ENCODE assay signal across 18 mouse cellular contexts in genomic region chr3:72825618-72826017, GRCm38 (mm10).
"Had no signal": no experiment of that assay in that cellular context is flagged by ENCODE, and none has a peak within 500 bp of the region (broad histone marks: within the 10 kb centered on the region; RNA-seq: fewer than 3 reads in every experiment).

No protein-coding gene starts in this region.

- ATAC-seq: midbrain, embryonic 13.5 days; midbrain, embryonic 16.5 days had no signal

- H3K4me1 ChIP-seq: midbrain, embryonic 13.5 days; neural tube, embryonic 13.5 days; neural tube, embryonic 15.5 days had no signal

- H3K27ac ChIP-seq: midbrain, embryonic 13.5 days; neural tube, embryonic 13.5 days; neural tube, embryonic 15.5 days had no signal

- H3K9me3 ChIP-seq: midbrain, embryonic 13.5 days; neural tube, embryonic 13.5 days; neural tube, embryonic 15.5 days had no signal

- H3K36me3 ChIP-seq: midbrain, embryonic 13.5 days; neural tube, embryonic 13.5 days; neural tube, embryonic 15.5 days had no signal

- H3K4me3 ChIP-seq: midbrain, embryonic 13.5 days; myocyte; neural tube, embryonic 13.5 days; neural tube, embryonic 15.5 days had no signal

- H3K27me3 ChIP-seq: midbrain, embryonic 13.5 days; neural tube, embryonic 13.5 days; neural tube, embryonic 15.5 days had no signal

- DNase-seq: lung, adult 18-20 months; lung, embryonic 14.5 days; lung, postnatal 10 days; lung, postnatal 4 days; retina, postnatal 1 day; right cerebral cortex, adult 18-20 months; right cerebral cortex, postnatal 25 days; right cerebral cortex, postnatal 4 days; spleen, adult 18-20 months; thymus, adult 18-20 months; thymus, postnatal 14 days; thymus, postnatal 36 days had no signal

- H3K9ac ChIP-seq: lung, embryonic 14.5 days; midbrain, embryonic 13.5 days; neural tube, embryonic 13.5 days; neural tube, embryonic 15.5 days had no signal

- H3K4me2 ChIP-seq: lung, embryonic 14.5 days; midbrain, embryonic 11.5 days; midbrain, embryonic 13.5 days; neural tube, embryonic 13.5 days; neural tube, embryonic 15.5 days had no signal
